Mouse (Mus musculus) brown adipose tissue, adult 24 weeks (tissue): ENCODE data around the gene F12. TPM values are rescaled to one million over a fixed set of nuclear protein-coding genes. Genes with fewer than 3 reads are reported as not detected.

Experiments
- H3K27ac ChIP-seq: fragments of 200-500 bp; replicated peaks from 2 replicates; pipeline ENCODE4 v1.5.1; 2012; ENCODE audit warnings: low read depth, mild to moderate bottlenecking, low read length
- H3K4me1 ChIP-seq: fragments of 200-500 bp; 2 replicates; pipeline ENCODE4 v1.6.1; 2012; ENCODE audit warnings: low read length, mixed read lengths; ENCODE audit not compliant: control insufficient read depth, insufficient read depth, insufficient read length
- H3K4me3 ChIP-seq: fragments of 200-500 bp; 2 replicates; pipeline ENCODE4 v1.5.1; 2012; ENCODE audit warnings: low read depth, mild to moderate bottlenecking, low read length, moderate library complexity; ENCODE audit not compliant: insufficient read depth
- polyA plus RNA-seq: library from polyadenylated mRNA; stranded (reverse); fragments of >200 nt; gene quantifications from 2 replicates; pipeline ENCODE4 v1.2.4, GENCODE M21; 2012; ENCODE audit not compliant: missing spikeins, insufficient read depth, insufficient read length

F12 gene
- polyA plus RNA-seq, 1 experiment = not detected

- peak within 1 kb of the TSS; percentile 51 for H3K4me3 ChIP-seq
- H3K4me1 ChIP-seq = peaks cover 6% of the 10 kb centered on the region; the same call in 1 of the 2 replicates
- H3K27ac ChIP-seq = no peak within 1 kb of the TSS
These were observed 37.7 kb upstream of the F12 start, which contains the start of gene Prr7 for GRCm38 (mm10) chr13:55464027-55464884. Gene Prr7, plus strand, starts transcription at chr13:55464267.

DNA sequence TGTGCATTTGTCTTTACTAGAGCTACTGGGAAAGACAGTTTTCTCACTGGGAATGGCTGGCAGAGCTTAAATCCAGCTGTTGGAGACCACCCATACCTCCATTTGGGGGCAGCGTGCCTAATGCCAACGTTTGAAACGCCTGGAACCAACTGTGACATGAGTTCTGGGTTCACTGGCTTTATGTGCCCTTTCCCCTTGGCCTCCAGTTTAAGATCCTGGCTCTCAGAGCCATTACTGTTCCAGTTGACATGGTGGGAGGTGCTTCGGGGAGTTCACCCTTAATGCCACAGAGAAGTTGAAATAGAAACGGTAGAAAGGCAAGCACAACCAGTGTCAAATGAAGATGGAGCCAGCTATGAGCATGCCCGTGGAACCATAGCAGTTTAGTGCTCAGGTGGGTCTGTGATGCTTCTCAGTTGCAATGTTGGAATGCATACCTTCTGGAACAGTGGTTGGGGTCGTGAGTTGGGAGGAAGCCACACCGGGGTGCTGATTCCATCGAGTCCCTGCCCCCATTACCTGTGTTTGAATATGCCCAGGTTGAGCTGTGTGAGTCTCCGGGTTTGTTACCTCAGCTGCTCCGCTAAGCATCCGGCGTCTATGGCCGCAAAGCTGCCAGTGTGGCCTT lies 36.9 kb upstream of the F12 start:
- peaks cover 6% of the 10 kb centered on the region; the same call in 1 of the 2 replicates for H3K4me1 ChIP-seq
- peak overlapping the region; percentile 51 for H3K4me3 ChIP-seq
- no peak overlapping the region for H3K27ac ChIP-seq

GRCm38 (mm10) chr13:55462965-55463364 lies 36.4 kb upstream of the F12 start:
- Histone ChIP-seq H3K27ac (no peak overlapping the region), H3K4me3 (no peak overlapping the region), H3K4me1 (peaks cover 6% of the 10 kb centered on the region; the same call in 1 of the 2 replicates)

DNA sequence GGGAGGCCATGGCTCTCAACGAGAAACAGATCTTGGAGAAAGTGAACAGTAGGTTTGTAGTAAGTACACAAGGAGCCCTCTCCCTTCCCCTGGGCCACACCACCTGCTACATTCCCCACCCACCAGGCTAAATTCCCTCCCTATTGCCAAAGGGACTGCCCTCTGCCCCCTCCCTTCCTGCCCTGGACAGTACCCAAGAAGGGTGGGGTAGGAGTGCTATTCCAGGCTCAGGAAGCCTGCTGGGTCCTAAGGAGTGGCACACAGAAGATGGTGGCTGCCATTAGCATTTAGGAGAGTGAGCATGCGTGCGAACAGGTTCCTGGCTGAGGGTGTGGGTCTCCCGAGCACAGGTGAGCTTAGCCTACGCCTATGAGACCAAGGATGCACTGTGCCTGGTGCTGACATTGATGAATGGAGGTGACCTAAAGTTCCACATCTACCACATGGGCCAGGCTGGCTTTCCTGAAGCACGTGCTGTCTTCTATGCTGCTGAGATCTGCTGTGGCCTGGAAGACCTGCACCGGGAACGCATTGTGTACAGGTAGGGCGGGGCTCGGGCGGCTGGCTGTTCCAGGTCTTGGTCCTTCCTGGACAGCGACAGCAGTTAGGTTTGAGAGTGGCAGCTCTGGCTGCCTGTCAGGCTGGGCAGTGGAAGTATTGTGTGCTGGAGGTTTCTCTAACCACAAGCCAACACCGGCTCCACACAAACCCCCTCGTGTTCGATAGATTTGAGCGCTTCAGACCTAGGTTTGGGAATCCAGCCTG lies 25.4 kb upstream of the F12 start:
- H3K4me1 ChIP-seq = peaks cover 23% of the 10 kb centered on the region
- H3K4me3 ChIP-seq = no peak overlapping the region
- H3K27ac ChIP-seq = no peak overlapping the region

DNA sequence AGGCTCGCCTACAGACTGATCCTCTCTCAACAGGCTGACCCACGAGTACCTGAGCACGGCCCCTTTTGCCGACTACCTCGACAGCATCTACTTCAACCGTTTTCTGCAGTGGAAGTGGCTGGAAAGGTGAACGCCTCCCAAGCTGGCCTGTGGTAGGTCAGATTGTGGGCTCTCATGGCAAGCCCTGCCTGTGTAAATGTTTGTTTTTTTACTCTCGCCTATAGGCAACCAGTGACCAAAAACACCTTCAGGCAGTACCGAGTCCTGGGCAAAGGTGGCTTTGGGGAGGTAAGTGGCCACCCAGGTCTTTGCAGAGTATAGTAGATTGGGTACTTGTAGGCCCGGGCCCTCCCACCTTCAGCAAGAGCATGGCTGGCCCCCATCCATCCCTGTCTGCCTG lies 24.7 kb upstream of the F12 start:
- no peak overlapping the region for H3K27ac ChIP-seq
- H3K4me3 ChIP-seq = no peak overlapping the region
- peaks cover 29% of the 10 kb centered on the region for H3K4me1 ChIP-seq

GRCm38 (mm10) chr13:55450511-55450980 lies 24.0 kb upstream of the F12 start:
- Histone ChIP-seq H3K4me1 (peaks cover 32% of the 10 kb centered on the region), H3K27ac (no peak overlapping the region), H3K4me3 (no peak overlapping the region)

DNA sequence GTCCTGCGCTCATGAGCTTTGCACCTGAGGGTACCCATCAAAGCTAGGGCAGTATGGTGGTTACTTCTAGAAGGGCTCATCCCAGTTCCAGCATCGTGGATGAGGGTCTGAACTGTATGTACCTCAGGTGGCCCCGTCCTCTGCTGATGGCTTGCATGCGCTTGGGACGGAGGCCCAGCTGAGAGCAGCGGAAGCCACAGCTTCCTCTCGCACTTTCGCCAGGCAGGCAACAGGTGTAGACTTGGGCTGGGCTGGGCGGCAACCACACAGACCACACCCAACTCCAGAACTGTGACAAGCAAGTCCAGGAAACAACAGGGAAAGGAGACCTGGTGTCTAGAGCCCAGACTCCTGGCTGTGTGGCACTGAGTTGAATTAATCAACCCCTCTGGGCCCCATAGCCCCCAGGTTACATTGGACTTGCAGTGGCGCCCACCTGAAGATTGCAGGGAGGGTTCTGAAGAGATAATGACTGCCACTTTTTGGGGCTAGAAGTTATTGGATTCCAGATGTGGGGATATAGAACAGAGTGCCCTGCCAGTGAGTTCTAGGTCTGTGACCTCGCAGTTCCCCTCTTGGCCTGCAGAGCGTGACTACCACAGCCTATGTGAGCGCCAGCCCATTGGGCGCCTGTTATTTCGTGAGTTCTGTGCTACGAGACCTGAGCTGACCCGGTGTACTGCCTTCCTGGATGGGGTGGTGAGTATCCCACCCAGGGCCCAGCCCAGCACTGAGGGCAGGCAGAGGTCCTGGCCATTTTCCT lies 23.3 kb upstream of the F12 start:
- peaks cover 32% of the 10 kb centered on the region for H3K4me1 ChIP-seq
- no peak overlapping the region for H3K27ac ChIP-seq
- no peak overlapping the region for H3K4me3 ChIP-seq

GRCm38 (mm10) chr13:55449205-55449604 lies 22.6 kb upstream of the F12 start:
- Histone ChIP-seq H3K27ac (no peak overlapping the region), H3K4me1 (peaks cover 32% of the 10 kb centered on the region), H3K4me3 (no peak overlapping the region)

GRCm38 (mm10) chr13:55448131-55448530 lies 21.5 kb upstream of the F12 start:
- Histone ChIP-seq H3K4me1 (peaks cover 39% of the 10 kb centered on the region), H3K27ac (no peak overlapping the region), H3K4me3 (no peak overlapping the region)

DNA sequence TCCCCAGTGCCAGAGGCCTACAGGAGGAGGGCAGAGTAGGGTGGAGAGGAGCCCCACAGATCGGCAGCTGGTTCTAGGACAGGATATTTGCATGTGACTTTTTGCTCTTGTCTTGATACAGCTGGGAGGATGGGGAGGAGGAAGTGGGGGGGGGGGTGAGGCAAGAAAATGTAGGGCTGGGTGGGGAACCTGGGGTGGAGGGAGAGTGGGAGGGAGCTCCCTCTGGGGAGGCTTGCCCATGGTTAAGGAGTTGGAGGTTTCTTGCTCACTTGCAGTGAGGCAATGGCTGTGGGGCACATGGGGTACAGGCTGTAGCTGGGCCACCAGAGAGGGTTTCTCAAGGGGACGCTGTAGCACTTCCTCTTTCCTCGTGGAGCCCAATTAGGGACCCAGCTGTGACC lies 20.9 kb upstream of the F12 start:
- peaks cover 44% of the 10 kb centered on the region for H3K4me1 ChIP-seq

DNA sequence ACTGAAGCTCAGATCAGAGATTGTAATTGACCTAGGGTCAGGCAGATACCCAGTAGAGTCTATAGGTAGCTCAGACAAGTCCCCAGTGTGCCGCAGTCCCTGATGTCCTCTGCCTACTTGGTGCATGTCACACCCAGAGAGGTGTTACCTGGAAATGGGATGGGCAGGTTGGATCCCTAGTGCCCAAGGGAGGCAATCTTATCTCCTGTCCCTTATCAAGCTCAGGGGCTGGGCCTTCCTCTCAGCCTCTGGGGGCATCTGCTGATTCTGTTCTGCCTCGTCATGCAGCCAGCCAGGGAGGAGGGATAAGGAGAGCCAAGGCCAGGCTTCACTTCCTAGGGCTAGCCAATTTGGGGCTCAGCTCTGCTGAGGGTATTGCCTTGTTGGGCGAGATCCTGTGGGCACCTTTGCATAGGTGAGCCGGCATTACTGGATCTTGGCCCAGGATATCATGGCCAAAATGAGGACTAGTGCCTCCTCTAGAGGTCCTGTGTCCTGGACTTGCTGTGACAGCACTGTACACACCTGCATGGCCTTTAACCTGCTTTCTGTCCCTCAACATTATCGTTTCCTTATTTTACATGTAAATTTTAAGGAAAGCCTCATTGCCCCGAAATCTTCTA lies 20.0 kb upstream of the F12 start:
- Histone ChIP-seq H3K4me1 (peaks cover 46% of the 10 kb centered on the region), H3K27ac (peak overlapping the region; percentile 59), H3K4me3 (peak overlapping the region; percentile 82)

More for the DNA sequence above, 20.9 kb upstream of the F12 start:
- peak overlapping the region; percentile 59 for H3K27ac ChIP-seq
- peak overlapping the region; percentile 17 for H3K4me3 ChIP-seq

- peaks cover 44% of the 10 kb centered on the region for H3K4me1 ChIP-seq
- H3K4me3 ChIP-seq = peak overlapping the region; percentile 82
- H3K27ac ChIP-seq = peak overlapping the region; percentile 76
These were observed 18.9 kb upstream of the F12 start for GRCm38 (mm10) chr13:55445361-55446091.

DNA sequence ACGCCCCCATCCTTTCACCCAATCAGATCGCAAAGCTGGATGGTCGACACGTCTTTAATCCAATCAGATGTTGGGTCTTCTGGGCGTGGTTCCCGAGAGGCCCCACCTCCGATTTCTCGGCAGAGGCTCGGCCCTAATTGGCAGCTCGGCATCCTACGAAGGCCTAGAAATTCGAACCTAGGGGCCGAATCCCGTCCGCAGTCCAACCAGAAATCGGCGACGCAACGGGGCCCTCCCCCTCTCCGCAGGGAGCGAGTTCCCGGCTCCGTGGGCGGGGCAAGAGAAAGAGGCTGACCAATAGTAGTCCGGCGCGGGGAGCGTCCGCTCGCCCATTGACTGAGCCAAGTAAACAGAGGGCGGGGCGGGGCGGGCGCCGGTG lies 18.3 kb upstream of the F12 start, which contains the start of gene Grk6:
Grk6 (plus strand) TSS at position 136 of the 379 bp plus-strand sequence.
- Histone ChIP-seq H3K4me1 (peaks cover 44% of the 10 kb centered on the region), H3K27ac (peak within 1 kb of the TSS; percentile 100), H3K4me3 (peak within 1 kb of the TSS; percentile 82)
